Mouse (Mus musculus) cerebellum, postnatal 4 days (tissue): ENCODE measurements around the gene Usp21.
"Not testable (repeated sequence)": the region's sequence is repeated elsewhere in the genome, so short reads cannot be mapped to it uniquely, and the experiment has no call there.

Source experiments
- DNase-seq, 2 experiments: peaks; one replicate each; pipeline ENCODE4 v3.0.0; 2022; ENCODE audit warnings: low spot score in 2 of 2, mixed read lengths in 1 of 2

Gene Usp21

DNA sequence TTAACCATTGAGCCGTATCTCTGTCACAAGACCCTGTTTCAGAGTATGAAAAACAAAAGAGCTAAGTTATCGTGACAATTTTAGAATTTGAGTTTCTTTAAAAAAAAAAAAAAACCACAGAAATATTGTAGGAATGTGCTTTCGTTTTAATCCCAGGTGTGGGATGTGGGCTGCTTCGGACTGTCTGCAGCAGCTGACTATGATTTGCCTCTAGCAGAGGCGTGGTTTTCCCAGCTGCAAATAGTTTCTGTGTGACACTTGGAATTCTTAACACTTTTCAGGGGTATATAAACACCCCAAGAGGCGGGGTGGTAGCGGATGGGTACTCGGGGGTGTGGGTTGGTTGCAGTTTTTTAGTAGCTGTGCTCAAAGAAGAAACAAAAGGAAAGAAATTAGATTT is 42.4 kb downstream of the Usp21 start:
- no peak for DNase-seq

DNA sequence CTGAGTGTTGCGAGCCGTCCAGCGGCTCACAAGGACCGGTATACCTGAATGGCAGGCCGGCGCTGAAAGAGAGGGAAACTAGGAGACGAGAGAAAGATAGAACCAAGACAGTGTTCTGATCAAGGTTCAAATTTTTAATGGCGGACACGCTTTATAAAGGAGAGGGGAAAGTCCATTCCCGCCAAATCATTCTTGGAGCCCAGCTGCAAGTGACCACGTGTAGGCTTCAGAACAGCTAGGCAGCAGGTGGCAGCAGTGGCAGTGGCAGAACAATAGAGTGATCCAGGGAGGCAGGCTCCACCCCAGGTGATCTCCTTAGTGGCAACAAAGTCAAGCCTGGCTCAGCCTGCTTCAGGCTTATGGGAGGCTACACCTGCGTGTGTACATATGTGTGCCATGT is 45.8 kb downstream of the Usp21 start:
- not testable (repeated sequence) for DNase-seq

DNA sequence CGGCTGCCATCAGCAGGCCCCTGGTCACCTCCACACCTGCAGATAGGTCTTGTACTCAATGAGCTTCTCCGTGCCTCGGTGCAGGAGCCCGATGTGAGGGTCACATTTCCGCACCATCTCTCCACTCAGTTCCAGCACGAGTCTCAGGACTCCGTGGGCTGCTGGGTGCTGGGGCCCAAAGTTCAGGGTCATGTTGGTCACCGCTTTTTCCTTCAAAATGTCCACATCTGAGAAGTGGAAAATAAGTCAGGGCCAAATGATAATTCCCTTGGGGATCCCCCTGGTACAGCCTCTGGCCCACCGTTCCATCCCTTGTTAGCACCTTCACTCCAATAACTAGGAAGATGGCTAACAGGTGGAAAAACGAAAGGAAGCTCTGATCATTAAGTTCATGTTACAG is 46.9 kb downstream of the Usp21 start:
- no peak for DNase-seq

DNA sequence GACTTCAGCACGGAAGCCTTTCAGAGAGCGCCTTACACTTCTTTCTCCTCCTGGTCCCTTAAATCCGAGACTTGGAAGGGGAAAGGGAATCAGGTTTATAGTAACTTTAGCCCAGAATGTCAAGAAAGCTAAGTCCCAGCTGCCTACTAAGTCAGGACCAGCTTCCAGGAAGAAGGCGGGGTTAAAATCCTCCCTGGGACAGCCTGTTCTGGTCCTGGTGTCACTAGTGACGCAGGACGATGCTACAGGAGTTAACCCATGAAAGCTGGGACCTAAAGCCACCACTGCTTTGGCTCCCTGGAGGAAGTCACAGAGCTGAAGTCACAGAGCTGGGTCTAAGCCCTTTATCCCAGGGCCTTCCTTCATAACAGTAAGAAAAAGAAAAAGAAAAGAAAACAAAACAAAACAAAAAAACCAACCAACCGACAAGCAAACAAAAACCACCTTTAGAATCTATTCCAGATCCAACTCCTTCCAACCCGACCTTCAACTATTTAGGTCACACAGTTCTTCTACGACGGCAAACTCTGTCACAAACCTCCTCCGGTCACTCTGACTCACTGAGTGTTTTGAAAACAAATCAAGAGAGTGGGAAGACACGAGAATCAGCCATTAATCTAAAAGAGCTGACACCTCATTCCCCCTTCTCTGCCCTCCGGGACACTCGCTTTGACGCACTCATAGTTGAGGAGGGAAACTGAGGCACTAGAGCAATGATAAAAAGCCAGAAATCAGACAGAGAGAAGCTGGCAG is 47.6 kb downstream of the Usp21 start:
- no peak for DNase-seq

DNA sequence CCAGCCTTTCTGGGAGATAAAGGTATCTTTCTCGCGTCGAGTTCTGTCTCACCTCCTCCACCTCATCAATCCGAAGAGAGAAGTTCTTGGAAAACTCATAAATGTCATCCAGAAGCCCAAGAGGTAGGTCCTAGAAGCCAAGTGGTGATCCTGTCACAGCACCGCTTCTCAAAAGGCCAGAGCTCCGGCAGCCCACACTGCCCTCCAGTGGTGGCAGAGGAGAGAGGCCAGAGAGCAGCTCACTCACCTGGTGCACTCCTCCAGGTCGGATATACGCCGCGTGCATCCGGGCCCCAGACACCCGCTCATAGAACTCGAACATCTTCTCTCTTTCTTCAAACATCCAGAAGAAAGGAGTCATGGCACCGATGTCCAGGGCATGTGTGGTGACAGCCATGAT is 49.3 kb downstream of the Usp21 start:
- DNase-seq, result peak in 1 of 2 experiments; percentile 55

DNA sequence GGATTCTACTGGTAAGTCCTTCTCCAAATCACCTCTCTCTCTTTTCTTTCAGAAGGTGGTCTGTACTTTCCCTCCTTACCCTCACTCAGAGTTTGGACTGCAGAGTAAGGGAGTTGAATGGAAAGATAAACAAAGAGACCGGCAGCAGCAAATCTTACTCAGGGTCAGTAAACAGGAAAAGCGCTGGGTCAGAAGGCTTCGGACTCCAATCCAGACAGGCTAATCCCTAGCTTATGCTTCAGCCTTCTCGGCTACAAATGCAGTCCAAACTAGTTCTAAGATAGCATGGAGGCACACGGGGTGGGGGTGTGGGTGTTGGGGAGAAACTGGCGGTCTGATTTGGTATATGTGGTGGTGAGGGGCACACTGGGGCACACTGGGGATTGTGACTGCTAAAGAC is 50.4 kb downstream of the Usp21 start:
- DNase-seq, result no peak

DNA sequence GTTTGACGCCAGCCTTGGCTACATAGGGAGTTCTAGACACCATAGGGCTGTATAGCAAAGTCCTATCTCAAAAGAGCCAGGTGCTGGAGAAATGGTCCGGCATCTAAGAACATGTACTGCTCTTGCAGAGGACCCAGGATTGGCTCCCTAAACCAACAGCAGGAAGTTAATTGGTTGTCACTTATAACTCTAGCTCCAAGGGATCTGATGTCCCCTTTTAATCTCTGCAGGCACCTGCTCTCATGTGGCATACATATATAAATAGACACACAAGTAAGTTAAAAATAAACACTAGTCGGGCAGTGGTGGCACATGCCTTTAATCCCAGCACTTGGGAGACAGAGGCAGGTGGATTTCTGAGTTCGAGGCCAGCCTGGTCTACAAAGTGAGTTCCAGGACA is 52.0 kb downstream of the Usp21 start:
- no peak for DNase-seq

DNA sequence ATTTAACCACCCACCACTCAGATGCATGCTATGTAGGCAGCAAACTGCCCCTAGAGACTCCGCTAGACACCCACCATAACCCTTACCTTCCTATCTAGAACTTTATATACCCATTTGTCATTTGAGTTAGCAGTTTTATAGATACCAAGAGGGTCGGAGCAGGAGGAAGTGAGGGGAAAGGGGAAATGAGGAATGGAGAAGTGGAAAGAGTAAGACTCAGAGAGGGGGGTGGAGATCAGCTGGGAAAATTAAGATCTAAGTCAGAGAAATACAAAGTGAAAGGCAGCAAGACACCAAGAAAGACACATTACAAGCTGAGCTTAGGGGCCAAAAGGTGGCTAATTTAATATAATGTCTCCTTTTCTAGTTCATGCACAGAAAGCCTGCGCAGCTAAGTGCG is 53.3 kb downstream of the Usp21 start:
- no peak for DNase-seq

DNA sequence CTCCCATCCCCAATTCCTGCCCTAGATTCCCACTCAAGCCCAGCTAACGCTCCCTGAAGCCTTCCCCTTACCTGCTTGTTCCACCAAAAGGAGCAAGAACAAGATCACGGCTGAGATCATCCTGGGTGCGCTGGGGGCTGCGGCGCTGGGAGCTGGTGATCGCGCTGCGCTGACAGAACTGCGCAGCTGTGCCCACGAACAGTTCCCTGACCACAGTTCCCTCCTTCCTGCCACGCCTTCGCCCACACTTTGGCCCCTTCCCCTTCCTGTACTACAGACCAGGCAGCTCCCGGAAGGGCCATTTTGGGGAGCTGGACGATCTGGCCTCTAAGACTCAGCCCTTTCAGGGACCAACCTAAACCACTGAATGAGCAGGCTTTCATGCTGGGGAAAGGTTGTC is 53.7 kb downstream of the Usp21 start, which contains the start of gene Fcer1g:
Gene Fcer1g (minus strand): TSS at position 240 of the 400 bp plus-strand sequence.
- DNase-seq, result no peak

DNA sequence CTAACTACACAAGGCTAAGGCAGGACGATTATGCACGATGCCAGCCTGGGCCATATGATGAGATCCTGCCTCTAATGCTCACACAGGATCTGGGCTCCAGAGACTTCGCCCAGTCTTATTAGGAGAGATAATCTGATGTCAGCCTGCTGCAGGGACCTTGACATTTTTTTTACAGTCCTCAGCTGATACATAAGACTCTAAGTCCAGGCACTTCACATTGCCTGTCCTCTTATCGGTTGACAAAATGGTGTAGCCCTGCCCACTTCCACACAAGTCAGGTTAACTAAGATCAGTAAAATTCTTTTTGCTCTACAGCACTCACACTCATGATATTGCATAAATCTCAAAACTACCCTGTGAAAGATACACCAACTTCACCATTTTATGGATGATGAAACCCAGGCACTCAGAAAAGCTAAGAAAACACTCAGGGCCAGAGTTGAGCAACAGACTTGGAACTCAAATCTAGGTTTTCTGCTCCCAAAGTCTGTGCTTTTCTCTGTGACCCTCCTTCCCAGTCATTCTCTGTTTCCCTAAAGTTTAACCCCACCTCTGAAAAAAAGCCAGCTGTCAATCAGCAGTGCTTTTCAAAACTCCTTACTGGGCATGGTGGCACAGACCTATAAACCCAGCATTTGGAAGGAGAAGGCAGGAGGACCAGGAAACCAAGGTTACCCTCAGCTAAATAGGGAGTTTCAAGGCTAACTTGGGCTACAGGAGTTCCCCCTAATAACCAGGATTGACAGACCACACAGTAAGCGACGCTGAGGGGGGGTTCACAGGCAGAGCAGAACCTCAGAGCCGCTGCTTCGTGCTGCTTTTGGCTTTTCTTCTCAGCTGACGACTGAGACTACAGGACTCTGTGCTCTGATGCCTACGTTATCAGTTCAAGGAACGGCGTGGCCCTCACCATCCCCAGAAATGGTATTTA is 54.7 kb downstream of the Usp21 start:
- DNase-seq, result no peak

DNA sequence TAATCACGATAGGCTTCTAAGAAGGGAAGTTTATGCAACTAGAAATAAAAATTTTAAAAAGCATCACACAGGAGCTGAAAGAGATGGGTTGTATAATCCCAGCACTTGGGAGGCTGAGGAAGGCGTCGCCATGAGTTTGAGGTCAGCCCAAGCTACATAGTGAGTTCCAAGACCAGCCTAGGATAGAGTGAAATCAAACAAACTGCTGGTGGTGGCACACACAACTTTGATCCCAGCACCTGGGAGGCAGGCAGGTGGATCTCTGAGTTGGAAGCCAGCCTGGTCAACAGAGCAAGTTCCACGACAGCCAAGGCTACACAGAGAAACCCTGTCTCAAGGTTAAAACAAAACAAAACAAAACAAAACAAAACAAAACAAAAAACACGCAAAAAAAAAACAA is 55.4 kb downstream of the Usp21 start:
- no peak for DNase-seq
